Mouse (Mus musculus): ENCODE data around the gene Phf12.

The Phf12 gene

DNA sequence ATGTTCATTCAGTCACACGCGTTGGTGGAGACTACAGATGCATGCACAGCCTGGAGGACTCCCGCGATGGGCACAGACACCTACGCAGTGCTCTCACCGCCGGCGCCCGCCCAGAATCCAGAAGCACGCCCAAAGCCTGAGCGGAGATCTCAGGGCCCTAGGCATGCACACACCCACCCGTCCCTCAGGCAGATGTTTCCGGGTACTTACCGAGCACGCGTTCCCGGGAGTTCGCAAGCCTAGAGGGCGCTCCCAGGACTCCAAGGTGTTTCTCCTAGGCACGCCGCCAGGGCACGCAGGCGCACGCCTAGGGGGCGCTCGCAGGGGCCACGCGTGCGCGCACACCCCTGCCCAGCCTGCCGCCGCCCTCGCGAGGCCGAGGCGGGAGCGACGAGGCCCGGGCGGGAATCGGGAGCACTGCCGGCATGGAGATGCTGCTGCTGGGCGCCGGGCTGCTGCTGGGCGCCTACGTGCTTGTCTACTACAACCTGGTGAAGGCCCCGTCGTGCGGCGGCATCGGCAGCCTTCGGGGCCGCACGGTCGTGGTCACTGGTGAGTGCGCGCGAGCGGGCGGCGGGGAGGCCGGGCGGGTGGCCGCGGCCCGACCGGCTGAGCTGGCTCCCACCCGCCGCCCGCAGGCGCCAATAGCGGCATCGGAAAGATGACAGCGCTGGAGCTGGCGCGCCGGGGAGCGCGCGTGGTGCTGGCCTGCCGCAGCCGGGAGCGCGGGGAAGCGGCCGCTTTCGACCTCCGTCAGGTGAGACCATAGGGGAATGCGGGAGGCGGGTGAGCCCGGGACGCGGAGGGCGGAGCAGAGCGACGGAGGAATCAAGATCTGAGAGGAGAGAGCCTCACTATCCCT, 49.6 kb downstream of the Phf12 start, which contains the start of gene Dhrs13:
Dhrs13 (plus strand) TSS at position 334 of the 862 bp plus-strand sequence.
- WGBS: under 1% methylated on average over 93 of the region's 96 CpGs

GRCm38 (mm10) chr11:78032809-78033195, 50.2 kb downstream of the Phf12 start:
- WGBS: 11% methylated on average over 5 of the region's 5 CpGs

- WGBS: 94% methylated on average over 23 of the region's 23 CpGs
Observed at GRCm38 (mm10) chr11:78033931-78034617, 51.5 kb downstream of the Phf12 start.

GRCm38 (mm10) chr11:78036791-78037190, 54.2 kb downstream of the Phf12 start:
- 82% methylated on average over 10 of the region's 10 CpGs for WGBS

DNA sequence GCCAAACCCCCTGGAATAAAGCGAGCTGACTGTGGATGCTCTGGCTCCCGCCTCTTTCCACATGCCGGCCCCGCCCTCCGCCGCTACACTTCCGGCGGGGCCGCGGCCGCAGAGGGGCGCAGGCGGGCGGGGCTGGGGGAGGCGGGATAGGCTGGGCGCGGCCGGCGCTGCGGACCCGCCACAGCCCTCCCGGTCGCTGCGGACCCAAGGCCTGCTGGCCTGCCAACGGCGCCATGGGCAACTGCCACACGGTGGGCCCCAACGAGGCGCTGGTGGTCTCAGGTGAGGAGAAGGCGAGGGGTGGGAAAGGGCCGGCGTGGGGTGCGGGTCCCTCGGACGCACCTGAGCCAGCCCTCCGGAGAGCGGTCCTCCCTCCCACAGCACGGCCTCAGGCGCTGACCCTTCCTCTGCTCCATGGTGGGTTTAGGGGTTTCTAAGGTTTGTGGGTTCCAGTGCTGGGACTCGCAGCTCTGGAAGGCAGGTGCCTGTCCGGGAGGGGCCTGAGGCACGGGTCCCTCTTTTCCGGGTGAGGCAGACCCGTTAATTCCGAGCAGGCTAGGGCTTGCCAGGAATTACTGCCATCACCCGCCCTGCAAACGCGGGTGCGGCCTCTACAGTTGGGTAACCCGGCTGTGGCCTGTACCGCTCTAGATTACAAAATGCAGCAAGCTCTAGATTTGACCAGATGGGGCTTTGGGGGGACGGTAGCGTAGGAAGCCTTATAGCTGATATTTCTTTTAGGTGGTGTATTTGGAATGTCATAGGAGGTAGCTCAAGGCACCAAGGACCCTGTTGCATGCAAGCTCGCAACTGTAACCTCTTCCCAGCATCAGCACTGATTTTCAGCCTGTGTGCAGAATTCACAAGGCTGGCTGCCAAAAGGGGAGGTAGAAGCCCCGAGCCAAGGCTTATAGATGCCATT, 55.5 kb downstream of the Phf12 start, which contains the start of gene Flot2:
Flot2 (plus strand) TSS at position 101 of the 922 bp plus-strand sequence.
- 2% methylated on average over 54 of the region's 55 CpGs for WGBS

- 42% methylated on average over 2 of the region's 2 CpGs for WGBS
Observed at GRCm38 (mm10) chr11:78040878-78041277, 58.3 kb downstream of the Phf12 start.

GRCm38 (mm10) chr11:78042290-78042870, 59.8 kb downstream of the Phf12 start:
- 93% methylated on average over 4 of the region's 4 CpGs for WGBS

DNA sequence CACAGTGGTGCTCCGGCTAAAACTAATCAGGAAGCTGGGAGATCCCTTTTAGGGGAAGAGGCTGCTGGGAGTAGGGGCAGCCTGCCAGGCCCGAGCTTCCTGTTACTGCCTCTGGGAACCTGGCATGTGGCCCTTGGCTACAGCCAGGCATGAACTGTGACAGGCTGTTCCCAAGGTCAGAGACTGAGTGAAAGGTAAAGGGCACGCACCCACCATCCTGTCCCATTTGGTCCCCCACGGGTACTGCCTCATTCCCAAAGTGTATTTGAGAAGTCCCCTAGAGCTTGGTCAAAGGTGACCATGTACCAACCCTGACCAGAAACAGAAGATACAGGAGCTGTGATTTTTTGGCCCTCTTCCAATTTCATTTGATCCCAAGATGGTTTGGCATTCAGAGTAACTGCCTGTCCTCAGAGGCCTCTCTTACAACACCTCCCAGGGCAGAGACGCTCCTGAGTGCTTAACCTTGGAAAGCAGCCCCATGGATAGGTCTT, 62.3 kb downstream of the Phf12 start:
- WGBS: 44% methylated on average over 5 of the region's 5 CpGs

DNA sequence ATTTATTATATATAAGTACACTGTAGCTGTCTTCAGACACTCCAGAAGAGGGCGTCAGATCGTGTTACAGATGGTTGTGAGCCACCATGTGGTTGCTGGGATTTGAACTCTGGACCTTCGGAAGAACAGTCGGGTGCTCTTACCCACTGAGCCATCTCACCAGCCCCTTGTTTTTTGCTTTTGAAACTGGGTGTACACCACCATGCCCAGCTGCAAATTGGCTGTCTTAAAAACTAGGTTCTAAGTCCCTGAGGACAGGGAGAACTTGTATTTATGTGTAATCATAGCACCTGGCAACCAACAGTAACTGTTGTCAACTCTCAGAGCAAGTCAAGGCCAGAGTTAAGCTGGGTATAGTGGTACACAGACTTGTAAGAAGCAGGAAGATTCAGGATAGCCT, 66.1 kb downstream of the Phf12 start:
- 97% methylated on average over 4 of the region's 4 CpGs for WGBS

GRCm38 (mm10) chr11:78053078-78053477, 70.5 kb downstream of the Phf12 start:
- 87% methylated on average over 8 of the region's 8 CpGs for WGBS

GRCm38 (mm10) chr11:78056946-78057345, 74.4 kb downstream of the Phf12 start:
- 78% methylated on average over 8 of the region's 8 CpGs for WGBS

- WGBS: 46% methylated on average over 9 of the region's 9 CpGs
Observed at GRCm38 (mm10) chr11:78059833-78060757, 77.5 kb downstream of the Phf12 start.

GRCm38 (mm10) chr11:78062563-78062962, 80.0 kb downstream of the Phf12 start:
- 76% methylated on average over 1 of the region's 1 CpGs for WGBS

- 68% methylated on average over 2 of the region's 2 CpGs for WGBS
Observed at GRCm38 (mm10) chr11:78065906-78066305, 83.4 kb downstream of the Phf12 start.

DNA sequence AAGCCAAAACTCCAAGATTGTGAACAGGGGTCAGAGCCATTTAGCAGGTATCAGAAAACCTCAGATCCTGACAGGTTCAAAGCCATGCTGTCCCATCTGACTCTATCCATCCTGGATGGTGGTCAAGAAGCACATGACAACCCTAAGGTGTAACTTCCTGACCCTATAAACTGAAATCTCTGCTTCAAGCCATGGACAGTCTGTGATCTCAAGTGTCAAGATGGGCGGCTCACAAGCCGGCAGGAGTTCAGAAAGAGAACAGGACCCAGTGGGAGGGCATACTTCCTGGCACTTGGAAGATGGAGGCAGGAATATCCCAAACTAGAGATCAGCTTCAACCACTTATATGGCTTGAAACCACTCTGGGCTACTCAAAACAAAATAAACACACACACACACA, 84.1 kb downstream of the Phf12 start:
- 77% methylated on average over 2 of the region's 2 CpGs for whole genome bisulfite sequencing

- WGBS: 70% methylated on average over 5 of the region's 5 CpGs
Observed at GRCm38 (mm10) chr11:78067566-78067965, 85.0 kb downstream of the Phf12 start.

DNA sequence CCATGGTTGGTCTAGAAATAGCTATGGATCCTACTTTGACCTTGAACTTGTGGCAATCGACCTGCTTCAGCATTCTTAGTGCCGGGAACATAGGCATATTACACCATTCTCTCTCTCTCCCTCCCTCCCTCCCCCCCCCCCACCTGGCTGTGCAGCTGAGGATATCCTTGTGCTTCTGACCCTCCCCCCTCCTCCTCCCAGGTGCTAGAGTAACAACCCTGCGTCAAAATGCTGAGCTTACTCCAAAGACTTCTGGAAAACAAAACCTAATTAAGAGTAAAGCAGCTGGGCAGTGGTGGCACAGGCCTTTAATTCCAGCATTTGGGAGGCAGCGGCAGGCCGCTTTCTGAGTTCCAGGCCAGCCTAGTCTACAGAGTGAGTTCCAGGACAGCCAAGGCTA, 86.6 kb downstream of the Phf12 start:
- 88% methylated on average over 5 of the region's 5 CpGs for WGBS

GRCm38 (mm10) chr11:78069646-78070045, 87.1 kb downstream of the Phf12 start:
- 94% methylated on average over 6 of the region's 6 CpGs for WGBS

GRCm38 (mm10) chr11:78071938-78072337, 89.4 kb downstream of the Phf12 start:
- WGBS: 87% methylated on average over 5 of the region's 5 CpGs

Measured in cerebral cortex, adult 2 months (tissue).